Mouse (Mus musculus): ENCODE measurements around the gene Nit2. TPM values are rescaled to one million over a fixed set of nuclear protein-coding genes. Genes with fewer than 3 reads are reported as not detected.

The Nit2 gene
- polyA plus RNA-seq, 1 experiment, result 18.4 TPM

- Histone ChIP-seq H3K4me1 (replicated peaks; ENCODE audit: control insufficient read depth, insufficient read depth, low read length) (no peaks in the 10 kb centered on the region), H3K36me3 (ENCODE audit: control insufficient read depth, insufficient read depth, low read length) (peaks cover 10% of the 10 kb centered on the region), H3K27ac (ENCODE audit: control insufficient read depth, insufficient read depth, low read length) (no peak overlapping the region), H3K27me3 (ENCODE audit: control insufficient read depth, insufficient read depth, low read length) (no peaks in the 10 kb centered on the region), H3K4me3 (ENCODE audit: control insufficient read depth, insufficient read depth, low read length) (no peak overlapping the region)
- DNase-seq, result no peak
- TF ChIP-seq CTCF (IDR thresholded peaks at IDR 0.05; ENCODE audit: borderline replicate concordance, control insufficient read depth, extremely low read depth, insufficient read depth, low read length, poor library complexity), result no peak
- no peak for TF ChIP-seq POLR2A (IDR thresholded peaks at IDR 0.05; ENCODE audit: control insufficient read depth, extremely low read depth, insufficient read depth, low read length, poor library complexity)
- WGBS, result 76% methylated on average over 3 of the region's 3 CpGs
Measured at GRCm38 (mm10) chr16:57130752-57131400, 36.3 kb downstream of the Nit2 start.

- Histone ChIP-seq H3K36me3 (ENCODE audit: control insufficient read depth, insufficient read depth, low read length) (no peaks in the 10 kb centered on the region), H3K27ac (ENCODE audit: control insufficient read depth, insufficient read depth, low read length) (no peak overlapping the region)
- WGBS, result 92% methylated on average over 2 of the region's 2 CpGs
Measured at GRCm38 (mm10) chr16:57127825-57128224, 39.3 kb downstream of the Nit2 start.

GRCm38 (mm10) chr16:57126268-57126667, 40.9 kb downstream of the Nit2 start:
- 70% methylated on average over 4 of the region's 4 CpGs for WGBS
- H3K4me1 ChIP-seq (replicated peaks; ENCODE audit: control insufficient read depth, insufficient read depth, low read length), result no peaks in the 10 kb centered on the region
- H3K27me3 ChIP-seq (ENCODE audit: control insufficient read depth, insufficient read depth, low read length), result no peaks in the 10 kb centered on the region
- H3K36me3 ChIP-seq (ENCODE audit: control insufficient read depth, insufficient read depth, low read length), result no peaks in the 10 kb centered on the region
- no peak overlapping the region for H3K4me3 ChIP-seq (ENCODE audit: control insufficient read depth, insufficient read depth, low read length)
- TF ChIP-seq CTCF (IDR thresholded peaks at IDR 0.05; ENCODE audit: borderline replicate concordance, control insufficient read depth, extremely low read depth, insufficient read depth, low read length, poor library complexity) (no peak), POLR2A (IDR thresholded peaks at IDR 0.05; ENCODE audit: control insufficient read depth, extremely low read depth, insufficient read depth, low read length, poor library complexity) (no peak)
- no peak overlapping the region for H3K27ac ChIP-seq (ENCODE audit: control insufficient read depth, insufficient read depth, low read length)
- no peak for DNase-seq

More at GRCm38 (mm10) chr16:57127825-57128224, 39.3 kb downstream of the Nit2 start:
- Histone ChIP-seq H3K27me3 (ENCODE audit: control insufficient read depth, insufficient read depth, low read length) (no peaks in the 10 kb centered on the region), H3K4me1 (replicated peaks; ENCODE audit: control insufficient read depth, insufficient read depth, low read length) (no peaks in the 10 kb centered on the region), H3K4me3 (ENCODE audit: control insufficient read depth, insufficient read depth, low read length) (no peak overlapping the region)
- DNase-seq, result no peak
- TF ChIP-seq CTCF (IDR thresholded peaks at IDR 0.05; ENCODE audit: borderline replicate concordance, control insufficient read depth, extremely low read depth, insufficient read depth, low read length, poor library complexity), result no peak
- no peak for TF ChIP-seq POLR2A (IDR thresholded peaks at IDR 0.05; ENCODE audit: control insufficient read depth, extremely low read depth, insufficient read depth, low read length, poor library complexity)

- 24% methylated on average over 6 of the region's 6 CpGs for WGBS
- Histone ChIP-seq H3K36me3 (ENCODE audit: control insufficient read depth, insufficient read depth, low read length) (no peaks in the 10 kb centered on the region), H3K4me3 (ENCODE audit: control insufficient read depth, insufficient read depth, low read length) (no peak overlapping the region), H3K27me3 (ENCODE audit: control insufficient read depth, insufficient read depth, low read length) (peaks cover 2% of the 10 kb centered on the region; the same call in 1 of the 2 replicates), H3K4me1 (replicated peaks; ENCODE audit: control insufficient read depth, insufficient read depth, low read length) (no peaks in the 10 kb centered on the region), H3K27ac (ENCODE audit: control insufficient read depth, insufficient read depth, low read length) (no peak overlapping the region)
- TF ChIP-seq CTCF (IDR thresholded peaks at IDR 0.05; ENCODE audit: borderline replicate concordance, control insufficient read depth, extremely low read depth, insufficient read depth, low read length, poor library complexity) (no peak), POLR2A (IDR thresholded peaks at IDR 0.05; ENCODE audit: control insufficient read depth, extremely low read depth, insufficient read depth, low read length, poor library complexity) (no peak)
- DNase-seq, result no peak
Measured at GRCm38 (mm10) chr16:57122682-57123445, 44.3 kb downstream of the Nit2 start.

- under 1% methylated on average over 59 of the region's 59 CpGs for WGBS
- H3K27me3 ChIP-seq (ENCODE audit: control insufficient read depth, insufficient read depth, low read length), result peaks cover 2% of the 10 kb centered on the region; the same call in 1 of the 2 replicates
Measured at GRCm38 (mm10) chr16:57121816-57122415, 45.2 kb downstream of the Nit2 start.

More at GRCm38 (mm10) chr16:57121816-57122415, 45.2 kb downstream of the Nit2 start:
- Histone ChIP-seq H3K4me3 (ENCODE audit: control insufficient read depth, insufficient read depth, low read length) (peak overlapping the region; percentile 94), H3K27ac (ENCODE audit: control insufficient read depth, insufficient read depth, low read length) (peak overlapping the region; percentile 11; the same call in 1 of the 2 replicates), H3K4me1 (replicated peaks; ENCODE audit: control insufficient read depth, insufficient read depth, low read length) (no peaks in the 10 kb centered on the region), H3K36me3 (ENCODE audit: control insufficient read depth, insufficient read depth, low read length) (no peaks in the 10 kb centered on the region)
- TF ChIP-seq CTCF (IDR thresholded peaks at IDR 0.05; ENCODE audit: borderline replicate concordance, control insufficient read depth, extremely low read depth, insufficient read depth, low read length, poor library complexity) (no peak), POLR2A (IDR thresholded peaks at IDR 0.05; ENCODE audit: control insufficient read depth, extremely low read depth, insufficient read depth, low read length, poor library complexity) (no peak)
- DNase-seq, result no peak
